Mouse (Mus musculus): Measurements from ENCODE around the gene Nhlrc4. TPM values are rescaled to one million over a fixed set of nuclear protein-coding genes. Genes with fewer than 3 reads are reported as not detected.

Nhlrc4 gene
- not detected for polyA plus RNA-seq (2017; shearing (Covaris generic))

DNA sequence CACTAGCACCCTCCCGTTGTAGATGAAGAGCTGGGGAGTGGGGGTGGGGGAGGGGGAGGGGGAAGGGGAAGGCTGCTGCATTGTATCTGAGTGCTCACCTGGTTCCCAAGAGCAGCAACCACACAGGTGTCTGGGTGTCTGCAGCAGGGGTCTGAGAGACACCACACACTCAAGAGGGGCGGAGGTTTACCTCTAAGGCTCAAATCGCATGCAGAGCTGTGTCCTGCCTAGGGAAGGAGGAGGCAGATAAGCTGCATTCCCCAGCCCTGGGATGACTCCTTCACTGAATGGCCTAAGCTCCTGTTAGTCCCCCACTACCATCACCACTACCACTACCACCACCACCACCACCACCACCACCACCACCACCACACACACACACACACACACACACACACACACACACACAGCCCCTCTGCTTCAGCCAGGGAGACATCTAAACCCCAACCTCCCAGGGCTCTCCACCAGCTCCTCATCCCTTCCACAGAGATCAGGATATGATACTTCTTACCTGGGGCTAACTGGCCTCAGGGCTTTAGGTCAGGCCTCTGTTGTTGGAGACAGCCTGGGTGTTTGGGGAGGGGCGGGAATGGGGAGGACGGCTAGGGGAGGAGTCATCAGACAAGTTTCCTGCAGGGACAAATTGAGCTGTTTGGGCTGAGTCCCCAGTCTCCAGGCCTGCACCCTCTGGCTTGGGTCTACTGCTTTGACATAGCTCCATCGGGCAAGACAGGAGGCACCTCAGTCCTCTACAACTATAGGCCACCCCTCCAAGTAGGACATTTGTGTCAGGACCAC lies at the start of gene Nhlrc4, which contains the start of gene Pigq:
Gene Nhlrc4 (minus strand): TSS at position 596 of the 798 bp plus-strand sequence.
Gene Pigq (minus strand): TSS at position 571 of the 798 bp plus-strand sequence.

DNA sequence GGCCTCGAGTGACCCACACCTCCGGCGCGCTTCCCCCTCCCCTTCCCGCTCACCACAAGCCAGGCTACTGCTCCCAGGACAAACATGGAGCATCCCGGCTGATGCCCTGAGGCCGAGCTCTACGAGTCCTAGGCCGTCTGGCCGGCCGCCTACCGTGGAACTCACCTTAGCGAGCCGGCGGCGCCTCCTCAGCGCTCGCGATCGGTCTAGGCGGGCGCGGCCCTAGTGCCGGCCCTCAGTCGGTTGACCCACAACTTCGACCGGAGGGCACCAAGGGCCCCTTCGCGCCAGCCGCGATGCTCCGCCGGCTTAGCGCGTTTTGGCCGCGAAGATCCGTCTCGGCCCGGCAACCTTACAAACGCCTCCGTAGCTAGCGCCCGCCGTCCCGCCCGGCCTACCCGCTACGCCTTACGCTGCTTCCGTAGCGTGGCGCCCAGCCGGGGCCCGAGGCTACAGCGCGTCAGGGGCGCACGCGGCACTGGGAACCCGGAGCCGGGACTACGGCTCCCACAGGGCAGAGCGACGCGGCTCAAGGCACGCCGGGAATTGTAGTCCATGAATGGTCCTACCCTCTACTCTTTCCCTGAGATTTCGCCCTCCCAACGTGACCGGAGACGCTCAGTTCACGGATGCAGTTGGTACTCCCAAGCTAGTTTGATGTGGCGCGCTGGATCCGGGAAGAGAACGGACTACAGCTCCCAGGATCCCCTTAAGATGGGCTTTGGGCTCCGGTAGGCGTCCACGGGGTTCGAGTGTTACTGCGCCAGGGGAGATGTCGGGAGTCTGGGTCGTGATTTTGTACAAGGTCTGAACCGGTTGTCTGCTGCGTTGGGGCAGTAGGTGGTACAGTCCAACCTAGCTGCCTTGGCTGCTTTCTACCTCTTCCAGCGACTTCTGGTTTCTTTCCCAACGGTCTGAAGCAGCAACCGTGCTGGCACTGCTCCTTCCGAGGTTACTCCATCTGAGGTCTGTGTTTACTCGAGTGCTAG lies 40.8 kb upstream of the Nhlrc4 start, which contains the start of gene Capn15:
Gene Capn15 (minus strand): TSS at position 491 of the 989 bp plus-strand sequence.

DNA sequence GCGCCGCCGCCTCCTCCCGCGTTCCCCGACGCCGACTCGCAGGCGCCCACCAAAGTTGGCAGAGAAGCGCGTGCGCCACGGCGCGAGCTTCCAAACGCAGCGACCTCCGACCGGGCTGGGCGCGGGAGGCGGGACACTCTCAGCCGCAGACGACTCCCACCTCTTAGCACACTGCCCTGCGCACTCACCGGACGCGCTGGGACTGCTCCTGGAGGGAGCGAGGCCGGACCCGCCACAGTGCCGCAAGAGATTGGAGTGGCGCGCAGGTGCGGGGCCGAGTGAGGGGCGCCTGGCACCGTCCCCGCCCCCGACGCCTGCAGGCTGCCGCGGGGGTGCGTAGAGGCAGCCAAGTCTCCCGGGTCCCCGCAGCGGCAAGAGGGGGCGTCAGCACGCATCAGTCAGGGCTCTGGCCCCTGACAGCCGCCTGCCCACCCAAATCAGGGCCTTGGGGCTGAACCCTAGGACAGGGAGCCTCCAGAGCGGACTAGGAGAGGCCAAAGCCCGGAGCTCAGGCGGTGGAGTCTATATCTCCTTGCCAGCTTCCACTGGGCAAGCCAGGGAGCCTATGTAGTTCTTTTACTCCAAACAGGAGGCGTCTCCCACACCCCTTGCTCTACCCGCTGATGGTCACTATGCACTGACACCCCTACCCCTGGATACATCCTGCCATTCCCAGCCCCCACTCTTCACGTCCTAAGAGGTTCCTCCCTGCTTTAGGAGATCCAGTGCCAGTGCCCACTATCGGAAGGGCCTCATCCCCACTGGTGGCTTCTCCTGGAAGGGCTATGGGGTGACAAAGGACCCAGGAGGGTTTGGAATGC lies 7.3 kb upstream of the Nhlrc4 start, which contains the start of gene A930017K11Rik:
Gene A930017K11Rik (minus strand): TSS at position 763 of the 821 bp plus-strand sequence.

DNA sequence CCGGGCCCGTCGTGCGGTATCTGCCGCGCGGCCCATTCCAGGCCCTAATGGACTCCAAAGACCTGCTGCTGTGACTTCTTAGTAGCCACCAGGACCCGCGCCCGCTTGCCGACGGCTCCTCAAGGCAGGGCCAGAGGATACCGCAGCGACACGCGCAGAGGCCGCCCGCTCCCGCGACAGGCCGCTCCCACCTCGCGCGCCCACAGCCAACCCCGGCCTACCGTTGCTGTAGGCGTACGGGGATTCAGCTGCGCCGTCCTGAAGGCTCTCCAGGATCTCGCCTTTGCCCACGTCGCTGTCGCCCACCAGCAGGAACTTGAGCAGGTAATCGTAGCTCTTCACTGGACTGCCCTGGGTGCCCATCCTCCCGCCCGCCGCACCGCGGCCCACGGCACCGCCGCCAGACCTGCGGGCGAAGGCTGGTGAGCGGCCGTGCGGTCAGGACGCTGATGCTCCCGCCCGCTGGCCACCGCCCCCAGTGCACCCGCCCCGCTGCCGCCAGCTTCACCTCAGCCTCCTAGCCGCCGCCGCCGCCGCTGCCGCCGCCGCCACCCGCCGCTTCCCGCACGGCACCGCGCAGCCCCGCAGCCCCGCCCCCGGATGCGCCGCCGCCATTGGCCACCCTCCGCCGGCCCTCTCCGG lies 25.5 kb downstream of the Nhlrc4 start, which contains the start of gene Rab40c:
Gene Rab40c (minus strand): TSS at position 584 of the 642 bp plus-strand sequence.

Other genes with a start within 250 kb of the Nhlrc4 start
- not detected for gene Gng13, start 227.8 kb downstream of the Nhlrc4 start, polyA plus RNA-seq (2017; shearing (Covaris generic))
- gene Chtf18, start 217.5 kb downstream of the Nhlrc4 start, polyA plus RNA-seq (2017; shearing (Covaris generic)): 5.7 TPM
- gene Rpusd1, start 217.3 kb downstream of the Nhlrc4 start, polyA plus RNA-seq (2017; shearing (Covaris generic)): 4.0 TPM
- gene Mslnl, start 208.9 kb downstream of the Nhlrc4 start, polyA plus RNA-seq (2017; shearing (Covaris generic)): not detected
- 0.67 TPM for gene Msln, start 190.6 kb downstream of the Nhlrc4 start, polyA plus RNA-seq (2017; shearing (Covaris generic))
- gene Narfl, start 171.2 kb downstream of the Nhlrc4 start, polyA plus RNA-seq (2017; shearing (Covaris generic)): 20.4 TPM
- gene Haghl, start 159.3 kb downstream of the Nhlrc4 start, polyA plus RNA-seq (2017; shearing (Covaris generic)): 26.4 TPM
- gene Ccdc78, start 158.4 kb downstream of the Nhlrc4 start, polyA plus RNA-seq (2017; shearing (Covaris generic)): 0.69 TPM
- gene Fam173a, start 152.1 kb downstream of the Nhlrc4 start, polyA plus RNA-seq (2017; shearing (Covaris generic)): 121 TPM
- not detected for gene AC134908.4, start 149.3 kb downstream of the Nhlrc4 start, polyA plus RNA-seq (2017; shearing (Covaris generic))
- 26.0 TPM for gene Metrn, start 147.8 kb downstream of the Nhlrc4 start, polyA plus RNA-seq (2017; shearing (Covaris generic))
- gene Fbxl16, start 135.9 kb downstream of the Nhlrc4 start, polyA plus RNA-seq (2017; shearing (Covaris generic)): 0.18 TPM
- gene Wdr24, start 121.3 kb downstream of the Nhlrc4 start, polyA plus RNA-seq (2017; shearing (Covaris generic)): 24.5 TPM
- gene Jmjd8, start 116.1 kb downstream of the Nhlrc4 start, polyA plus RNA-seq (2017; shearing (Covaris generic)): 18.4 TPM
- gene Stub1, start 111.6 kb downstream of the Nhlrc4 start, polyA plus RNA-seq (2017; shearing (Covaris generic)): 132 TPM
- 0.55 TPM for gene Rhbdl1, start 107.7 kb downstream of the Nhlrc4 start, polyA plus RNA-seq (2017; shearing (Covaris generic))
- 0.46 TPM for gene Gm20683, start 103.2 kb downstream of the Nhlrc4 start, polyA plus RNA-seq (2017; shearing (Covaris generic))
- gene Rhot2, start 100.1 kb downstream of the Nhlrc4 start, polyA plus RNA-seq (2017; shearing (Covaris generic)): 18.4 TPM
- 11.1 TPM for gene Wdr90, start 83.5 kb downstream of the Nhlrc4 start, polyA plus RNA-seq (2017; shearing (Covaris generic))
- 4.1 TPM for gene Mcrip2, start 76.2 kb downstream of the Nhlrc4 start, polyA plus RNA-seq (2017; shearing (Covaris generic))
- gene Mettl26, start 69.9 kb downstream of the Nhlrc4 start, polyA plus RNA-seq (2017; shearing (Covaris generic)): 41.4 TPM
- 0.49 TPM for gene Wfikkn1, start 64.1 kb downstream of the Nhlrc4 start, polyA plus RNA-seq (2017; shearing (Covaris generic))
- 15.3 TPM for gene Rab40c, start 25.2 kb downstream of the Nhlrc4 start, polyA plus RNA-seq (2017; shearing (Covaris generic))
- gene Pigq, start within 50 bp of the Nhlrc4 start, polyA plus RNA-seq (2017; shearing (Covaris generic)): 44.1 TPM
- gene A930017K11Rik, start 7.6 kb upstream of the Nhlrc4 start, polyA plus RNA-seq (2017; shearing (Covaris generic)): not detected
- 18.6 TPM for gene Capn15, start 40.8 kb upstream of the Nhlrc4 start, polyA plus RNA-seq (2017; shearing (Covaris generic))
- 19.7 TPM for gene Rab11fip3, start 124.6 kb upstream of the Nhlrc4 start, polyA plus RNA-seq (2017; shearing (Covaris generic))
- 19.8 TPM for gene Decr2, start 145.4 kb upstream of the Nhlrc4 start, polyA plus RNA-seq (2017; shearing (Covaris generic))
- 19.5 TPM for gene Nme4, start 150.6 kb upstream of the Nhlrc4 start, polyA plus RNA-seq (2017; shearing (Covaris generic))
- gene Tmem8, start 168.3 kb upstream of the Nhlrc4 start, polyA plus RNA-seq (2017; shearing (Covaris generic)): 37.8 TPM
- 36.0 TPM for gene Mrpl28, start 178.5 kb upstream of the Nhlrc4 start, polyA plus RNA-seq (2017; shearing (Covaris generic))
- gene Axin1, start 193.7 kb upstream of the Nhlrc4 start, polyA plus RNA-seq (2017; shearing (Covaris generic)): 106 TPM

All from effector memory CD4-positive, alpha-beta T cell, adult 7 months (primary cell).